Mouse (Mus musculus): ENCODE results near the gene Suox. TPM values are rescaled to one million over a fixed set of nuclear protein-coding genes. Genes with fewer than 3 reads are reported as not detected.

Gene Suox
- polyA plus RNA-seq, 1 experiment from 2014 or later: 21.4 TPM

GRCm38 (mm10) chr10:128703895-128704294 is 30.0 kb upstream of the Suox start, which contains the start of gene Pmel:
Gene Pmel, plus strand, starts transcription at chr10:128704195.
- Histone ChIP-seq H3K27ac (replicated peaks) (peak within 1 kb of the TSS; percentile 92), H3K4me1 (replicated peaks; ENCODE audit: control insufficient read depth, insufficient read depth) (no peaks in the 10 kb centered on the region), H3K9ac (ENCODE audit: low read length) (peak within 1 kb of the TSS; percentile 77), H3K36me3 (ENCODE audit: control insufficient read depth, insufficient read depth, low read length) (peaks cover 13% of the 10 kb centered on the region; the same call in 1 of the 2 replicates), H3K4me2 (replicated peaks; ENCODE audit: low read depth) (peak within 1 kb of the TSS; percentile 84), H3K4me3 (ENCODE audit: low read depth, low read length) (peak within 1 kb of the TSS; percentile 78), H3K9me3 (ENCODE audit: control insufficient read depth, low read length) (no peaks in the 10 kb centered on the region), H3K27me3 (ENCODE audit: control insufficient read depth, insufficient read depth, low read length) (no peaks in the 10 kb centered on the region)
- 3% methylated on average over 4 of the region's 4 CpGs for WGBS
- no peak for ATAC-seq (ENCODE audit: low FRiP score, low TSS enrichment)
- no peak for DNase-seq (ENCODE audit: low spot score)
- TF ChIP-seq EP300 (optimal IDR thresholded peaks at IDR 0.05) (no peak), CTCF (IDR thresholded peaks at IDR 0.05; ENCODE audit: low read depth) (no peak)

GRCm38 (mm10) chr10:128702328-128703007 is 28.6 kb upstream of the Suox start:
- Histone ChIP-seq H3K4me2 (replicated peaks; ENCODE audit: low read depth) (no peak overlapping the region), H3K9me3 (ENCODE audit: control insufficient read depth, low read length) (no peaks in the 10 kb centered on the region), H3K27ac (replicated peaks) (no peak overlapping the region), H3K27me3 (ENCODE audit: control insufficient read depth, insufficient read depth, low read length) (no peaks in the 10 kb centered on the region), H3K36me3 (ENCODE audit: control insufficient read depth, insufficient read depth, low read length) (peaks cover 17% of the 10 kb centered on the region; the same call in 1 of the 2 replicates), H3K4me3 (ENCODE audit: low read depth, low read length) (no peak overlapping the region), H3K9ac (ENCODE audit: low read length) (no peak overlapping the region), H3K4me1 (replicated peaks; ENCODE audit: control insufficient read depth, insufficient read depth) (no peaks in the 10 kb centered on the region)
- TF ChIP-seq EP300 (optimal IDR thresholded peaks at IDR 0.05): no peak
- TF ChIP-seq CTCF (IDR thresholded peaks at IDR 0.05; ENCODE audit: low read depth): no peak
- DNase-seq (ENCODE audit: low spot score) (no peak), ATAC-seq (ENCODE audit: low FRiP score, low TSS enrichment) (no peak)
- 70% methylated on average over 6 of the region's 6 CpGs for WGBS

GRCm38 (mm10) chr10:128700712-128701111 is 26.8 kb upstream of the Suox start:
- H3K4me3 ChIP-seq (ENCODE audit: low read depth, low read length): no peak overlapping the region
- no peak for TF ChIP-seq CTCF (IDR thresholded peaks at IDR 0.05; ENCODE audit: low read depth)
- TF ChIP-seq EP300 (optimal IDR thresholded peaks at IDR 0.05): no peak
- no peak overlapping the region for H3K27ac ChIP-seq (replicated peaks)
- WGBS: 76% methylated on average over 5 of the region's 5 CpGs
- DNase-seq (ENCODE audit: low spot score) (no peak), ATAC-seq (ENCODE audit: low FRiP score, low TSS enrichment) (no peak)
- H3K27me3 ChIP-seq (ENCODE audit: control insufficient read depth, insufficient read depth, low read length): no peaks in the 10 kb centered on the region
- no peaks in the 10 kb centered on the region for H3K4me1 ChIP-seq (replicated peaks; ENCODE audit: control insufficient read depth, insufficient read depth)
- no peaks in the 10 kb centered on the region for H3K9me3 ChIP-seq (ENCODE audit: control insufficient read depth, low read length)
- no peak overlapping the region for H3K4me2 ChIP-seq (replicated peaks; ENCODE audit: low read depth)
- H3K9ac ChIP-seq (ENCODE audit: low read length): no peak overlapping the region
- peaks cover 17% of the 10 kb centered on the region; the same call in 1 of the 2 replicates for H3K36me3 ChIP-seq (ENCODE audit: control insufficient read depth, insufficient read depth, low read length)

- H3K27ac ChIP-seq (replicated peaks): no peak overlapping the region
- no peak for TF ChIP-seq CTCF (IDR thresholded peaks at IDR 0.05; ENCODE audit: low read depth)
- no peak for TF ChIP-seq EP300 (optimal IDR thresholded peaks at IDR 0.05)
- H3K36me3 ChIP-seq (ENCODE audit: control insufficient read depth, insufficient read depth, low read length): peaks cover 17% of the 10 kb centered on the region; the same call in 1 of the 2 replicates
- 66% methylated on average over 11 of the region's 11 CpGs for WGBS
- H3K9me3 ChIP-seq (ENCODE audit: control insufficient read depth, low read length): no peaks in the 10 kb centered on the region
- H3K4me2 ChIP-seq (replicated peaks; ENCODE audit: low read depth): no peak overlapping the region
- ATAC-seq (ENCODE audit: low FRiP score, low TSS enrichment) (no peak), DNase-seq (ENCODE audit: low spot score) (no peak)
- H3K9ac ChIP-seq (ENCODE audit: low read length): no peak overlapping the region
- no peaks in the 10 kb centered on the region for H3K27me3 ChIP-seq (ENCODE audit: control insufficient read depth, insufficient read depth, low read length)
- no peaks in the 10 kb centered on the region for H3K4me1 ChIP-seq (replicated peaks; ENCODE audit: control insufficient read depth, insufficient read depth)
- H3K4me3 ChIP-seq (ENCODE audit: low read depth, low read length): no peak overlapping the region
Measured at GRCm38 (mm10) chr10:128699611-128700010, 25.7 kb upstream of the Suox start.

GRCm38 (mm10) chr10:128699006-128699405 is 25.1 kb upstream of the Suox start:
- TF ChIP-seq CTCF (IDR thresholded peaks at IDR 0.05; ENCODE audit: low read depth): no peak
- no peak for TF ChIP-seq EP300 (optimal IDR thresholded peaks at IDR 0.05)
- ATAC-seq (ENCODE audit: low FRiP score, low TSS enrichment): no peak
- Histone ChIP-seq H3K36me3 (ENCODE audit: control insufficient read depth, insufficient read depth, low read length) (peaks cover 17% of the 10 kb centered on the region; the same call in 1 of the 2 replicates), H3K9ac (ENCODE audit: low read length) (no peak overlapping the region), H3K9me3 (ENCODE audit: control insufficient read depth, low read length) (no peaks in the 10 kb centered on the region), H3K27me3 (ENCODE audit: control insufficient read depth, insufficient read depth, low read length) (no peaks in the 10 kb centered on the region), H3K4me1 (replicated peaks; ENCODE audit: control insufficient read depth, insufficient read depth) (no peaks in the 10 kb centered on the region), H3K4me3 (ENCODE audit: low read depth, low read length) (no peak overlapping the region), H3K27ac (replicated peaks) (no peak overlapping the region), H3K4me2 (replicated peaks; ENCODE audit: low read depth) (no peak overlapping the region)
- 84% methylated on average over 5 of the region's 5 CpGs for WGBS
- DNase-seq (ENCODE audit: low spot score): no peak

- peak overlapping the region; percentile 42; the same call in 1 of the 2 replicates for H3K4me2 ChIP-seq (replicated peaks; ENCODE audit: low read depth)
- WGBS: 82% methylated on average over 6 of the region's 6 CpGs
- ATAC-seq (ENCODE audit: low FRiP score, low TSS enrichment): no peak
- H3K9me3 ChIP-seq (ENCODE audit: control insufficient read depth, low read length): no peaks in the 10 kb centered on the region
- no peaks in the 10 kb centered on the region for H3K4me1 ChIP-seq (replicated peaks; ENCODE audit: control insufficient read depth, insufficient read depth)
- DNase-seq (ENCODE audit: low spot score): no peak
- no peaks in the 10 kb centered on the region for H3K27me3 ChIP-seq (ENCODE audit: control insufficient read depth, insufficient read depth, low read length)
- no peak overlapping the region for H3K9ac ChIP-seq (ENCODE audit: low read length)
- TF ChIP-seq CTCF (IDR thresholded peaks at IDR 0.05; ENCODE audit: low read depth) (peak; percentile 35), EP300 (optimal IDR thresholded peaks at IDR 0.05) (no peak)
- H3K4me3 ChIP-seq (ENCODE audit: low read depth, low read length): no peak overlapping the region
- H3K27ac ChIP-seq (replicated peaks): no peak overlapping the region; the same call in 1 of the 2 replicates
- peaks cover 15% of the 10 kb centered on the region; the same call in 1 of the 2 replicates for H3K36me3 ChIP-seq (ENCODE audit: control insufficient read depth, insufficient read depth, low read length)
Measured at GRCm38 (mm10) chr10:128697072-128697725, 23.3 kb upstream of the Suox start.
